Mouse (Mus musculus) CH12.LX (cell line): ENCODE data around the gene Klhdc7a. TPM values are rescaled to one million over a fixed set of nuclear protein-coding genes. Genes with fewer than 3 reads are reported as not detected.

Source experiments
- DNase-seq: peaks from one replicate; pipeline ENCODE4 v3.0.0-alpha.2; 2013; ENCODE audit errors: extremely low read depth
- H3K27ac ChIP-seq: 2 replicates; pipeline ENCODE4 v1.5.1; 2012; ENCODE audit warnings: low read depth, mild to moderate bottlenecking, control low read depth, moderate library complexity; ENCODE audit not compliant: insufficient read depth
- H3K27me3 ChIP-seq: replicated peaks from 2 replicates; pipeline ENCODE3; 2012; ENCODE audit warnings: inconsistent platforms
- H3K36me3 ChIP-seq, 2 experiments: replicated peaks in 1 of 2; 2 replicates each; pipeline versions ENCODE3 to v1.6.1; 2012; ENCODE audit warnings: inconsistent platforms in 1 of 2, low read length in 1 of 2, mild to moderate bottlenecking in 1 of 2, mixed read lengths in 1 of 2, moderate library complexity in 1 of 2; ENCODE audit not compliant: control insufficient read depth in 1 of 2, insufficient read depth in 1 of 2
- H3K4me1 ChIP-seq, 2 experiments: 2 replicates each; pipeline ENCODE4 v1.6.1; 2012; ENCODE audit warnings: inconsistent platforms in 1 of 2, moderate library complexity in 1 of 2; ENCODE audit not compliant: insufficient read depth in 2 of 2, control insufficient read depth in 1 of 2
- H3K4me2 ChIP-seq: 2 replicates; pipeline ENCODE4 v1.6.1; 2012; ENCODE audit warnings: low read depth, mild to moderate bottlenecking, control low read depth; ENCODE audit not compliant: poor library complexity, insufficient read depth, severe bottlenecking
- H3K4me3 ChIP-seq, 3 experiments: fragments of 150-350 bp in 1 of 3; sonication (generic) in 1 of 3; replicated peaks in 1 of 3; 2 replicates each; pipeline versions ENCODE3 to v1.5.1; 2011 to 2012; ENCODE audit warnings: low read depth in 2 of 3, low read length in 2 of 3, mild to moderate bottlenecking in 2 of 3, moderate library complexity in 2 of 3, control low read depth in 1 of 3, improper control_type of control experiment in 1 of 3, inconsistent platforms in 1 of 3, mixed read lengths in 1 of 3; ENCODE audit not compliant: poor library complexity in 1 of 3
- H3K79me2 ChIP-seq: replicated peaks from 2 replicates; pipeline ENCODE4 v1.6.1; 2012; ENCODE audit warnings: mild to moderate bottlenecking, moderate library complexity; ENCODE audit not compliant: control insufficient read depth, poor library complexity, insufficient read depth, severe bottlenecking; ENCODE audit errors: extremely low read depth
- H3K9ac ChIP-seq: 2 replicates; pipeline ENCODE4 v1.6.1; 2012; ENCODE audit warnings: low read depth, mild to moderate bottlenecking, control low read depth, moderate library complexity; ENCODE audit not compliant: insufficient read depth
- H3K9me3 ChIP-seq: replicated peaks from 2 replicates; pipeline ENCODE3; 2012; ENCODE audit warnings: low read length, inconsistent platforms, mixed read lengths
- BHLHE40 ChIP-seq: IDR thresholded peaks from 2 replicates; pipeline ENCODE4 v1.6.1; 2011; ENCODE audit warnings: mild to moderate bottlenecking, low read depth, low read length, improper control_type of control experiment
- CHD1 ChIP-seq: IDR thresholded peaks from 2 replicates; pipeline ENCODE4 v1.6.1; 2012; ENCODE audit warnings: low read depth, low read length, improper control_type of control experiment, inconsistent platforms
- CTCF ChIP-seq, 2 experiments: IDR thresholded peaks in 1 of 2; conservative IDR thresholded peaks in 1 of 2; 2 replicates each; pipeline ENCODE4 v1.5.1; 2011 to 2012; ENCODE audit warnings: low read depth in 2 of 2, low read length in 2 of 2, improper control_type of control experiment in 1 of 2, inconsistent platforms in 1 of 2, mild to moderate bottlenecking in 1 of 2, moderate library complexity in 1 of 2
- ELF1 ChIP-seq: IDR thresholded peaks from 2 replicates; pipeline ENCODE4 v1.6.1; 2014; ENCODE audit warnings: low read depth, mild to moderate bottlenecking, inconsistent platforms, low read length, improper control_type of control experiment
- ETS1 ChIP-seq: conservative IDR thresholded peaks from 2 replicates; pipeline ENCODE4 v1.6.1; 2012; ENCODE audit warnings: low read depth, mild to moderate bottlenecking, inconsistent platforms, low read length, improper control_type of control experiment, moderate library complexity
- HCFC1 ChIP-seq: IDR thresholded peaks from 2 replicates; pipeline ENCODE4 v1.6.1; 2012; ENCODE audit warnings: low read depth, mild to moderate bottlenecking, inconsistent platforms, low read length, improper control_type of control experiment
- JUN ChIP-seq: IDR thresholded peaks from 2 replicates; pipeline ENCODE4 v1.6.1; 2011; ENCODE audit warnings: low read depth, mild to moderate bottlenecking, low read length, improper control_type of control experiment, moderate library complexity; ENCODE audit not compliant: insufficient read depth
- JUND ChIP-seq: conservative IDR thresholded peaks from 2 replicates; pipeline ENCODE4 v1.6.1; 2011; ENCODE audit warnings: low read depth, low read length, improper control_type of control experiment
- KAT2A ChIP-seq: IDR thresholded peaks from 2 replicates; pipeline ENCODE4 v1.6.1; 2012; ENCODE audit warnings: low read length, improper control_type of control experiment, inconsistent platforms; ENCODE audit not compliant: insufficient replicate concordance
- MEF2A ChIP-seq: IDR thresholded peaks from 2 replicates; pipeline ENCODE4 v1.6.1; 2014; ENCODE audit warnings: low read depth, mild to moderate bottlenecking, inconsistent platforms, low read length, improper control_type of control experiment, borderline replicate concordance
- PAX5 ChIP-seq: IDR thresholded peaks from 2 replicates; pipeline ENCODE4 v1.6.1; 2012; ENCODE audit warnings: low read length, inconsistent platforms, mixed read lengths
- POLR2A ChIP-seq: IDR thresholded peaks from 2 replicates; pipeline ENCODE4 v1.6.1; 2011; ENCODE audit warnings: low read depth, mild to moderate bottlenecking, improper control_type of control experiment, low read length
- SMC3 ChIP-seq: IDR thresholded peaks from 2 replicates; pipeline ENCODE4 v1.6.1; 2011; ENCODE audit warnings: low read depth, low read length, improper control_type of control experiment
- TCF12 ChIP-seq: IDR thresholded peaks from 2 replicates; pipeline ENCODE4 v1.6.1; 2014; ENCODE audit warnings: low read depth, mild to moderate bottlenecking, inconsistent platforms, low read length, improper control_type of control experiment
- ZC3H11A ChIP-seq: IDR thresholded peaks from 2 replicates; pipeline ENCODE4 v1.6.1; 2012; ENCODE audit warnings: low read depth, mild to moderate bottlenecking, inconsistent platforms, low read length, improper control_type of control experiment
- ZMIZ1 ChIP-seq: IDR thresholded peaks from 2 replicates; pipeline ENCODE4 v1.6.1; 2012; ENCODE audit warnings: low read depth, mild to moderate bottlenecking, inconsistent platforms, low read length, improper control_type of control experiment
- ZNF384 ChIP-seq: IDR thresholded peaks from 2 replicates; pipeline ENCODE4 v1.6.1; 2012; ENCODE audit warnings: low read depth, low read length, improper control_type of control experiment, inconsistent platforms
- dilution Hi-C: fragments of 300-500 bp; cut with MboI; formaldehyde crosslinking; loops from 2 replicates; pipeline ENCODE4 v1.14.3; 2020; ENCODE audit warnings: low sequenced_read_pairs; ENCODE audit not compliant: extremely low pct_unique_long_range_greater_than_20kb, extremely low pct_ligation_motif_present
- in situ Hi-C: fragments of 300-500 bp; cut with MboI; formaldehyde crosslinking; loops from 3 replicates; pipeline ENCODE4 v1.14.3; 2019; ENCODE audit warnings: low sequenced_read_pairs, low pct_ligation_motif_present, low pct_unique_long_range_greater_than_20kb, mixed read lengths
- polyA plus RNA-seq: library from polyadenylated mRNA; unstranded; fragments of >175 nt; gene quantifications from 2 replicates; pipeline ENCODE4 v1.2.1, GENCODE M21; 2012; ENCODE audit warnings: low read depth; ENCODE audit not compliant: insufficient read length
- total RNA-seq, 2 experiments: library from RNA; depleted of rRNA; stranded (reverse); fragments of 300-350 nt in 1 of 2; fragments of >200 nt in 1 of 2; gene quantifications; 2 replicates each; pipeline ENCODE4 v1.2.3; 2012 to 2014

The Klhdc7a gene
- total and polyA plus RNA-seq, 3 experiments = not detected

- no peak for TF ChIP-seq MEF2A
- no peak for TF ChIP-seq ETS1
- TF ChIP-seq ZMIZ1 = no peak
- no peak for TF ChIP-seq HCFC1
- TF ChIP-seq JUND = no peak
- TF ChIP-seq ZC3H11A = no peak
- TF ChIP-seq CHD1 = no peak
- TF ChIP-seq ZNF384 = no peak
- TF ChIP-seq BHLHE40 = no peak
- TF ChIP-seq POLR2A = no peak
- no peak for TF ChIP-seq CTCF (conservative IDR thresholded peaks at IDR 0.05 in 1 of 2, IDR thresholded peaks at IDR 0.05 in 1 of 2; ENCODE audit: low read depth in 2 of 2, low read length in 2 of 2)
- no peak overlapping the region for H3K4me2 ChIP-seq
- DNase-seq = no peak
- no peak overlapping the region for H3K27ac ChIP-seq
- dilution Hi-C loops = no loop called here
- in situ Hi-C loops = no loop called here
- no peak overlapping the region for H3K9ac ChIP-seq
- peaks cover 2% of the 10 kb centered on the region for H3K27me3 ChIP-seq
- H3K79me2 ChIP-seq = no peaks in the 10 kb centered on the region
- H3K9me3 ChIP-seq = peaks cover 55% of the 10 kb centered on the region
- no peak overlapping the region for H3K4me3 ChIP-seq
- H3K4me1 ChIP-seq = no peaks in the 10 kb centered on the region
- no peaks in the 10 kb centered on the region for H3K36me3 ChIP-seq
Observed at GRCm38 (mm10) chr4:140010728-140011470, 43.1 kb upstream of the Klhdc7a start.

- in situ Hi-C loops = no loop called here
- H3K27ac ChIP-seq = no peak overlapping the region
- H3K9me3 ChIP-seq = peaks cover 71% of the 10 kb centered on the region
- no peak for DNase-seq
- H3K27me3 ChIP-seq = no peaks in the 10 kb centered on the region
- no peak overlapping the region for H3K4me2 ChIP-seq
- H3K9ac ChIP-seq = no peak overlapping the region
- dilution Hi-C loops = no loop called here
- no peaks in the 10 kb centered on the region for H3K79me2 ChIP-seq
- no peaks in the 10 kb centered on the region for H3K4me1 ChIP-seq
- H3K4me3 ChIP-seq = no peak overlapping the region
- no peaks in the 10 kb centered on the region for H3K36me3 ChIP-seq
- TF ChIP-seq SMC3 (no peak), POLR2A (no peak), MEF2A (no peak), TCF12 (no peak), KAT2A (no peak), BHLHE40 (no peak), JUN (no peak), ELF1 (no peak), PAX5 (no peak)
Observed at GRCm38 (mm10) chr4:140004932-140005331, 37.1 kb upstream of the Klhdc7a start.
